Mouse (Mus musculus): Measurements from ENCODE around the gene Spint3.

GRCm38 (mm10) chr2:164592014-164592413, 18.8 kb upstream of the Spint3 start:
- TF ChIP-seq POLR2A (IDR thresholded peaks at IDR 0.05; ENCODE audit: low read depth, low read length) (no peak), CTCF (IDR thresholded peaks at IDR 0.05; ENCODE audit: borderline replicate concordance, insufficient read depth, low read length) (peak; percentile 59; the same call in 1 of the 2 replicates)
